Mouse (Mus musculus): Measurements from ENCODE around the gene Arl6ip4.

Arl6ip4 gene

GRCm38 (mm10) chr5:124115990-124116845 is at the start of gene Arl6ip4:
TSS of gene Arl6ip4 (plus strand) at chr5:124116089.
- DNase-seq = peak; percentile 85

- no peak for DNase-seq
These were observed 46.2 kb upstream of the Arl6ip4 start for GRCm38 (mm10) chr5:124069657-124070056.

- DNase-seq = no peak
These were observed 42.2 kb upstream of the Arl6ip4 start for GRCm38 (mm10) chr5:124073682-124074081.

DNA sequence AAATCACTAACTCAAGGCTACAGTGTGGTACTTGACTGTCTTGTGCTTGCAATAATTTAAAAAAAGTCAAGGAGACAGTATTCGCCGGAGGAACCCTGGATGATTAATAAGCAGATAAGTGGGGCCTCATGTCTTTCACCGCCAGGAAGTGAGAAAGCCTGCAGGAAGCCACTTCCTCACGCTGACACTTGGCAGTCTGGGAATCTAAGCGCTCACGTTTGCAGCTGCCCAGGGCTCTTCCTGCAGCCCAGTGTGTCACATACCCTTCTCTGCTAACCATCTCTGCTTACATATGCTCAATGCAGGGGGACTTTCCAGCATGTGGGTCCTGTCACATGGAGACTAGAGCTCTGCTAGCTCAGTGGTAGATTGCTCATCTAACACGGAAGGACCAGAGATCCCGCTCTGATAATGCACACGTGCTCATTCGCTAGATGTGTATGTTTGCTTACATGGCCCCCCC is 41.0 kb upstream of the Arl6ip4 start:
- DNase-seq = no peak

GRCm38 (mm10) chr5:124075716-124076115 is 40.2 kb upstream of the Arl6ip4 start:
- no peak for DNase-seq

- no peak for DNase-seq
These were observed 39.3 kb upstream of the Arl6ip4 start for GRCm38 (mm10) chr5:124076559-124076958.

GRCm38 (mm10) chr5:124077241-124077640 is 38.6 kb upstream of the Arl6ip4 start:
- DNase-seq = no peak

DNA sequence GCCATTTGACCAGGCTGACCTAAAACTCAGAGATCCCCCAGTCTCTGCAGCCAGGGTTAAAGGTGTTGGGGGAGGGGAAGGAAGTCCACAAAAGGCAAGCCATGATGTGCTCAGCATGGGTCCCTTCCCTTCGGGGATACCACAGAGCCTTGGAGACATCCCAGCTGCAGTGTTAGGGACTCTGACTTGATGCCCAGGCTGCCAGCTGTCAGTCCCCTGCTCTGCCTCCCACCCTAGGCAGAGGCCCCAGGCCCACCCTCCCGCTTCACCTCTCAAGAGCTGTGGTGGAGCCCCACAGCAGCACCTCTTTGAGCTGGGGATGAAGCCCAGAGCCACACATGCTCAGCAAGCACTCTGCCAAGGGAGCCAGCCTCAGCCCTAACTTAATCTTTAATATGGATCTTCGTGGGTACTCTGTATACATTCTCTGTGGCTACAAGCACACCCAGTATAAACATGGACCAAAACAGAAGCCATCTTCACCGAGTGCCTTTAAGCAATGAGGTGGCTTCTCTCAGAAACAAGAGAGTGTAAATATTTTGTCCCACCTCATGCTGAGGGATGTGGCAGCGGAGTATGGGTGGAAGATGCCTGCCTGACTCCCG is 37.9 kb upstream of the Arl6ip4 start:
- no peak for DNase-seq

DNA sequence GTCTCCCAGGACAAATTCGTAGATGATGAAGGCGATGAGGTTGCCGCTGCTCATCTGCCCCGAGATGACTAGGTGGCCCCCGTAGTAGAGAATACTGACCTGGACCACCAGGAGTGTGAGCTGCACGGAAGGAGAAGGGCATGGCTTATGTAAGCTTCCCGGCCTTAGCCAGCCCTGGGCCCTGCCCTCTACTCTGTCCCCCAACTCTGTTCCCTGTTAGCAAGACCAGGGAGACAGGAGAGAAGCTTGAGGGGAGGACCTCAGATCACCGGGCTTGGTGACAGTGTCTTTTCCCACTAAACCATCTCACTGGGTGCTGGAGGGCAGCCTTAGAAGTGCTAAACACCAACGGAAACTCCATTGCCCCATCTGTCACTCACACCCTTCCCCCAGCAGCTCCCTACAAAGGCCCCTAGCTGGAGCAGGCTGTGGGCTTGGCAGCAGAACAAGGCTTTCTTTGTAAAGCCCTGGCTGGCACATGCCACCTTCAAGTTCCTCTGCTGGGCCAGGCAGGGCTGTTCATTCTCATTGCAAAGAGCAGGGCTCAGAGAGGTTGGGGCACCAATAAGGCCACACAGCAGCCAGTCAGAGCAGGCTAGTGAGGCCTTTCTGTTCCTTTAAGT is 37.0 kb upstream of the Arl6ip4 start:
- DNase-seq = peak; percentile 61

DNA sequence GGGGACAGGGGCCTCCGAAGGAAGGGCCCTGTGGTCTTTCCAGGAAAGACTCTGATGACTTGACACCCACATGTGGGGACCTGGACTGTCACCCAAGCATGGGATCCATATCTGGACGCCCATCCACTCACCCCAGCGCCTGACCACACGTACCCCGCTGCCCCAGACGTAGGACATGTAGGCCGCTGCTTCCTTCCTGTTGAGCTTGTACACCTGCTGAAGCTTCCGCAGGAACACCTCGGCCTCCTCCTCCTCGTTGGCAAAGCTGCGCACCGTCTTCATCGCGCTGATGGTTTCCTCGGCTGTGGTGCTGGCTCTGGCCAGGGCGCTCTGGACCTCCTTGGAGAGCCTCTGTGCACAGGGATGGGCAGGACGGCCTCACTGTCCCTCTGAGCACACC is 36.0 kb upstream of the Arl6ip4 start:
- DNase-seq = no peak

- DNase-seq = no peak
These were observed 33.4 kb upstream of the Arl6ip4 start for GRCm38 (mm10) chr5:124082447-124082846.

DNA sequence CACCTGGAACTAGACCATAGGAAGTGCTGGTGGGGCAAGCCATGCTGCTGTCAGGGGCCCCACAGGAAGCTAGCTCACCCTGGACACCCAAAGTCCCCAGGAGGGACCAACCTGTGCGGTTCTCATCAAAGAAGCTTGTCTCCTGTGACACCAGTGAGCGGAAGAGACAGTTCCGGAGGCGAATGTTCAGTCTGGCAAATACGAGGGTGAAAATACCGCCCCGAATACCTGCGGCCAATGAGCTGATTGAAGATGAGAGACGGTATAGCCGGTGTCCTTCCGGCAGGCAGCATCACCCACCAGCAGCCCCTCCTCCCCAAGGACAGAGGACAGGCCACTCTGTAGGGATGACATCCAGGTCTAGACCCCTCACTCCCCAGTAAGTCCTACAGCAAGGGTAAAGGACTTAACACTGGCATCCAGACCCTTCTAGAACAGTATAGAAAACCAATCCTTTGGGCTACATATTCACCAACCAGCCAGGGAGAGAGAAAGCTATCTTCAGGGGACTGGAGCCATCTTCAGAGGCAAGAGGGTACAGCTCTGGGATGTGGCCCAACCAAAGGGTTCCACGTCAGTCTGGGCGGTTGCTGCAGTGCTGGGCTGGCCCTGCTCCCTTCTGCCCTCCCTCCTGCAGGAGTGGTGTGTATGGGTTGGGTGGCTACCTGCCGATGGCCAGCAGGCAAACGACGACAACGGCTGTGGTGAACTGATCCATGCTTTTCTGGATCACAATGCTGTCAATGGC is 32.8 kb upstream of the Arl6ip4 start:
- no peak for DNase-seq

DNA sequence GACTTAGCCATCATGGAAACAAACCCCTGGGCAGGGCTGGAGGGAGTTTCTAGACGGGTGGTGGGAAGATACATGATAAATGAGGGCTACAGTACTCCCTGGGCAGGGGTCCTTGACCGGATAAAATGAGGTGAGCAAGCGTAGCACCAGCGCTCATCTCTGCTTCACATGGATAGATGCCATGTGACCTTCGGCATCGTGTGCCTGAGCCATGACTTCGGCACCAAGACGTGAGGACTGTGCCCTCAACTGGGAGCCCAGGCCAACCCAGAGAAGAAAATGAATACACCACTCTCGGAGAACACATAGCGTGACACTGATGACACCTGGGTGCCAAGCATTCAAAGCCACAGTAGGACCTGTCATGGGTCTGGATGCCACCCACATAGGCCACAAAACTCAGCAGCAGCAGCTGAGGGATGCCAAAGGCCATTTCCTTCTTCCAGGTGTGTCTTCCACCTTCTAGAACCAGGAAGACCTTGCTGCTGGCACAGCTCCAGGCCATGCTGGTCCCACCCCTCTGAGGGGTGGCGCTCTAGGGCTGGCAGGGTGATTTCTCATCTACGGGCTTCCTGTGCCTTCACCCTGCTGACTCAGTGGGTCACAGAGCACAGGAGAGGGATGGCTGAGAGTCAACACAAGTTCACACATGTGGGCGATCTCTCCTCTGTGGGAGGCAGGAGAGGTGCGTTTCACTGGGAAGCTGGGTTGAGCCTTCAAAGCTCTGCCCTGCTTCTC is 31.9 kb upstream of the Arl6ip4 start:
- no peak for DNase-seq

DNA sequence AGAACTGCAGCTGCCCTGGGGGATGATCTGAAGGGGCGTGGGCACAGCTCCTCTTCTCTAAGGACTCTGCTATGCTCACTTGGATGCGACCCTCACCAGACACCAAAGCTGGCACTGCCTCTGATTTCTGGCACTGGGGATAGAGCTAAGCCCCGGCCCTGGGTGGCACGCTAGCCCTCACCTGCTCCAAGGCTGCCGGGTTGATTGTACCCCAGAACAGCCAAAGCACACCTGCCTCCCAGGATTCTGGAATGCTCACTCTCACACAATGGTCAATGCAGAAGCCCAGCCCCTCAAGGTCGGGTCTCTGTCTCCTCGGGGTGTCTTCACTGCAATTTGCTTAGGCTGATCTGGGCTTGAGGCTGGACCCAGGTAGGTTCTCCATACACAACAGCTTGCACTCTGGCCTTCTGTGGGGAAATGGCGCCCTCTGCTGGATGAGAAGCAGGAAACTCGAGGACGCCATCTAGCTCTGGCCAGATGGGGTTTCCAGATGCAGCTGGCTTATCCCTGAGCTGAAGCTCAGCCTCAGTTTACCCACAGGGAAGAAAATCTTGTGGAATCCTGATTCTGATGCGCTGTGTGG is 31.2 kb upstream of the Arl6ip4 start:
- peak; percentile 82 for DNase-seq

DNA sequence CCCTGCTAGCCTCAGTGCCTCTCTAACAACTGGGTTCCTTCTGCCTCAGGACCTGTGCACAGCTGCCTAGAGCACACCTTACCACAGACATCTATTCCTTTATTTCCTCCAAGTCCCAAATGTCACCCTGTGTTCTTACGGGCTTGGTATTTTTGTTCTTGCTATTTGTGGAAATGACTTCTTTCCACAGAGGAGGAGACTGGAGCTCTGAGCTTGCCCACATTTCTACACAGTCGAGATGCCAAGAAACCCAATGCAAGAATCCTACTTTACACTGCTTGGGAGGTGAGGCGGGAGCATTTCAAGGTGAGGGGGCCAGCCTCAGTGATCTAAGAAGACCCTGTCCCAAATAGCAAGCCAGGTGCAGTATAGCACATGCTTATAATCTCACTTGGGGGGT is 30.4 kb upstream of the Arl6ip4 start:
- no peak for DNase-seq

DNA sequence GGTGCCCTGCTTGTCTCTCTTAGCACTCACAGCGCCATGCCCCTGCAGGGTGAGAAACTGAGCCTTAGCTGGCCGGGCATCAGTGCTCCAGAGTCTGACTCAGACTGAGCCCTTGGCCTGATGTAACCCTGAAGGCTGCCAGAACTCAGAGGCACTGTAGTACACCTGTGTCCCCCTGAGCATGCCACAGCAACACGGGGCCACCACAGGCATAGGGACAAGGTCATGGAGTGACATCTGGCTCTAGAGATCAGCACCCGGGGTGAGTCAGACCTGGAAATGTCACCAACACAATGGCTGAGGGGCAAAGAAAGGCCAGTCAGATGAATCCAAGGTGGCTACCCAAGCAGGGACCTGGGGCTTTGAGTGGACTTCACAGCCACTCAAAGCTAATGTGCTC is 29.0 kb upstream of the Arl6ip4 start:
- no peak for DNase-seq

- DNase-seq = no peak
These were observed 26.0 kb upstream of the Arl6ip4 start for GRCm38 (mm10) chr5:124089868-124090267.

GRCm38 (mm10) chr5:124091951-124092406 is 23.9 kb upstream of the Arl6ip4 start:
- DNase-seq = no peak

- DNase-seq = peak; percentile 87
These were observed 22.6 kb upstream of the Arl6ip4 start for GRCm38 (mm10) chr5:124093120-124093794.

- DNase-seq = no peak
These were observed 21.9 kb upstream of the Arl6ip4 start for GRCm38 (mm10) chr5:124093852-124094604.
